Mouse (Mus musculus) gastrocnemius, adult 2 months (tissue): ENCODE measurements at regions not wholly inside any gene's neighbourhood (a gene's known extent, or its start where the extent isn't known, plus 50 kb on each side); places are given as distances from the start of the nearest gene placed in this dataset. TPM values are rescaled to one million over a fixed set of nuclear protein-coding genes. Genes with fewer than 3 reads are reported as not detected.
"Not testable (repeated sequence)": the region's sequence is repeated elsewhere in the genome, so short reads cannot be mapped to it uniquely, and the experiment has no call there.

Source experiments
- DNase-seq: peaks from one replicate; pipeline ENCODE4 v3.0.0; 2022
- H3K27ac ChIP-seq: fragments of 200-600 bp; 2 replicates; pipeline ENCODE4 v1.8.1; 2022; ENCODE audit warnings: mild to moderate bottlenecking
- H3K4me3 ChIP-seq: fragments of 200-600 bp; 2 replicates; pipeline ENCODE4 v1.8.1; 2022; ENCODE audit warnings: mild to moderate bottlenecking, moderate library complexity
- CTCF ChIP-seq: fragments of 200-600 bp; IDR thresholded peaks from 2 replicates; pipeline ENCODE4 v1.8.1; 2022; ENCODE audit warnings: antibody characterized with exemption, mild to moderate bottlenecking, moderate library complexity
- intact Hi-C: fragments of 180-260 bp; cut with DNase I; formaldehyde crosslinking; loops from one replicate; pipeline ENCODE4 v1.15.1; 2025
- microRNA-seq: library from miRNA; unstranded; fragments of <30 nt; microRNA quantifications from one replicate; pipeline ENCODE4 v1.2.0, GENCODE M21; 2021

GRCm38 (mm10) chrX:93088976-93089375 lies 197.3 kb upstream of the Arx start:
- no peak for DNase-seq
- no peak for TF ChIP-seq CTCF
- Histone ChIP-seq H3K27ac (no peak overlapping the region), H3K4me3 (no peak overlapping the region)
- intact Hi-C loops = no loop called here

GRCm38 (mm10) chrX:93097551-93097950 lies 188.7 kb upstream of the Arx start:
- intact Hi-C loops = no loop called here
- no peak overlapping the region for H3K4me3 ChIP-seq

GRCm38 (mm10) chrX:93107930-93108567 lies 178.2 kb upstream of the Arx start:
- H3K4me3 ChIP-seq = no peak overlapping the region
- intact Hi-C loops = no loop called here
- TF ChIP-seq CTCF = no peak
- H3K27ac ChIP-seq = no peak overlapping the region
- no peak for DNase-seq

More at GRCm38 (mm10) chrX:93097551-93097950, 188.7 kb upstream of the Arx start:
- no peak overlapping the region for H3K27ac ChIP-seq
- DNase-seq = no peak
- TF ChIP-seq CTCF = no peak

GRCm38 (mm10) chrX:93154367-93154766 lies 131.9 kb upstream of the Arx start:
- H3K27ac ChIP-seq, DNase-seq, intact Hi-C loops, H3K4me3 ChIP-seq: not testable (repeated sequence)

- no peak overlapping the region for H3K4me3 ChIP-seq
- intact Hi-C loops = no loop called here
- no peak for TF ChIP-seq CTCF
- H3K27ac ChIP-seq = no peak overlapping the region
- no peak for DNase-seq
Measured at GRCm38 (mm10) chrX:93159105-93159504, 127.1 kb upstream of the Arx start.

GRCm38 (mm10) chrX:93160956-93161355 lies 125.3 kb upstream of the Arx start:
- intact Hi-C loops = no loop called here
- no peak for TF ChIP-seq CTCF
- Histone ChIP-seq H3K27ac (no peak overlapping the region), H3K4me3 (no peak overlapping the region)
- no peak for DNase-seq

Small RNA genes in the stretch of these regions (microRNA-seq; reads per million reads assigned to microRNA genes)
- gene Gm24973 = not detected
